Mouse (Mus musculus) 3134 (cell line): ENCODE data around the gene Col16a1.

Experiments
- DNase-seq: peaks from one replicate; pipeline ENCODE4 v3.0.0-alpha.2; 2011; ENCODE audit warnings: low spot score; ENCODE audit not compliant: insufficient read length; ENCODE audit errors: extremely low read depth

Gene Col16a1

GRCm38 (mm10) chr4:130047331-130048202, at the start of gene Col16a1:
TSS of gene Col16a1 (plus strand) at chr4:130047840.
- peak; percentile 90 for DNase-seq

GRCm38 (mm10) chr4:129998124-129998523, 49.5 kb upstream of the Col16a1 start:
- DNase-seq: no peak

GRCm38 (mm10) chr4:130001710-130002109, 45.9 kb upstream of the Col16a1 start:
- DNase-seq: no peak

- DNase-seq: no peak
Observed at GRCm38 (mm10) chr4:130002157-130002556, 45.5 kb upstream of the Col16a1 start.

- no peak for DNase-seq
Observed at GRCm38 (mm10) chr4:130005593-130005992, 42.0 kb upstream of the Col16a1 start.

GRCm38 (mm10) chr4:130006533-130006932, 41.1 kb upstream of the Col16a1 start:
- DNase-seq: no peak

- DNase-seq: no peak
Observed at GRCm38 (mm10) chr4:130009043-130009442, 38.6 kb upstream of the Col16a1 start.

GRCm38 (mm10) chr4:130010723-130011122, 36.9 kb upstream of the Col16a1 start:
- DNase-seq: no peak

GRCm38 (mm10) chr4:130012234-130012633, 35.4 kb upstream of the Col16a1 start:
- DNase-seq: no peak

GRCm38 (mm10) chr4:130013111-130013510, 34.5 kb upstream of the Col16a1 start:
- no peak for DNase-seq

- DNase-seq: no peak
Observed at GRCm38 (mm10) chr4:130016010-130016409, 31.6 kb upstream of the Col16a1 start.

- no peak for DNase-seq
Observed at GRCm38 (mm10) chr4:130017036-130017674, 30.5 kb upstream of the Col16a1 start.

GRCm38 (mm10) chr4:130022952-130023351, 24.7 kb upstream of the Col16a1 start:
- no peak for DNase-seq

GRCm38 (mm10) chr4:130023511-130024231, 24.0 kb upstream of the Col16a1 start:
- peak; percentile 45 for DNase-seq

GRCm38 (mm10) chr4:130025544-130025943, 22.1 kb upstream of the Col16a1 start:
- DNase-seq: no peak

GRCm38 (mm10) chr4:130031146-130031545, 16.5 kb upstream of the Col16a1 start:
- DNase-seq: no peak

- no peak for DNase-seq
Observed at GRCm38 (mm10) chr4:130033496-130033895, 14.1 kb upstream of the Col16a1 start.

- DNase-seq: peak; percentile 49
Observed at GRCm38 (mm10) chr4:130036112-130036511, 11.5 kb upstream of the Col16a1 start.

- DNase-seq: peak; percentile 86
Observed at GRCm38 (mm10) chr4:130036573-130037401, 10.9 kb upstream of the Col16a1 start.

GRCm38 (mm10) chr4:130039351-130039750, 8.3 kb upstream of the Col16a1 start:
- DNase-seq: no peak
